Mouse (Mus musculus) stomach, postnatal 0 days (tissue): Measurements from ENCODE around the gene Snx20.

Source experiments
- CTCF ChIP-seq: IDR thresholded peaks from 2 replicates; pipeline ENCODE4 v1.5.1; 2016; ENCODE audit warnings: antibody characterized with exemption, low read depth, mild to moderate bottlenecking, moderate library complexity
- EP300 ChIP-seq: optimal IDR thresholded peaks from 2 replicates; pipeline ENCODE3; 2016; ENCODE audit warnings: antibody characterized with exemption

- TF ChIP-seq EP300 (no peak), CTCF (no peak)
Measured at GRCm38 (mm10) chr8:88671575-88671974, 35.6 kb upstream of the Snx20 start.
